Mouse (Mus musculus): ENCODE measurements around the gene Tln1.

Tln1 gene

GRCm38 (mm10) chr4:43561997-43562768 is at the start of gene Tln1, which contains the start of gene Creb3:
Tln1 (minus strand) TSS chr4:43562691.
Creb3 (plus strand) TSS chr4:43562332.
- peak; percentile 100 for DNase-seq

DNA sequence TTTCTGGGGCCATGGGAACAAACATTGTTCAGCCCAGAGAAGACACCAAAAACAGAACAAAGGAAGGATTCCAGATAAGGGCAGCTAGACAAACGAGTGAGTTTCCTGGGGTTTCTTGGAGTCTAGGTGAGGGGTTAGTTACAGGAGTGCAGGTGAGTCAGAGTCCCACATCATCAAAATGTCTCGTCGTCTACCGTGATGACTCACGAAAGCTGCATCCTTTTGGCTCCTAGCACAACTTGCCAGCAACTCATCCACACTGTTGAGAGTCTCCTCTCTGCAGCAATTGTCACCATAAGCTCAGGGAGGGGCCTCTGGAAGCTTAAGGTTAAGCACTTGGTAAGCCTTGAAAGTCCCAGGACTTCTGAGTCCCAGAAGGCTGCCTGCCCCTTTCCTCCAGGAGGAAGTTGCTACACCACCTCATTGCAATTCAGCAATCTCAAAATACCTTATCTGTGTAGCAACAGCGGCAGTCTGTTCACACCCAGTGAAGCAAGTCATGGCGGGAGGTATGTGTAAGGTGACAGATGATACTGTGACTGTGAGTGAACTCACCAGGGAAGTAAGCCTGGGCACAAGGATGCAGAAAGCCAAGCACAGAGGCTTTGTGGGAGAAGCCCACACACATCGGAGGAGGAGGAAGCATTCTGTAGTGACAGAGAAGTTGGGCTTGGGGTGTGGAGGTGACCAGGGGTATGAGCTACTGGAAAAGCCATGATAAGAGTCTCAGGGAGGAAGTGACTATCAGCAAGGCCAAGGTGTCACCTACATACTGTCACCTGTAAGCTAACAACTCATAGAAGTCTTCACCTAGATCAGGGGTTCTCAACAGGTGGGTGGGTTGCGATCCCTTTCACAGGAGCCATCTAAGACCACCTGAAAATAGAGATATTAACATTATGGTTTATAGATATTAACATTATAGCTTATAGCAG is 42.5 kb upstream of the Tln1 start:
- peak; percentile 72 for DNase-seq

GRCm38 (mm10) chr4:43604099-43604498 is 41.6 kb upstream of the Tln1 start:
- no peak for DNase-seq

DNA sequence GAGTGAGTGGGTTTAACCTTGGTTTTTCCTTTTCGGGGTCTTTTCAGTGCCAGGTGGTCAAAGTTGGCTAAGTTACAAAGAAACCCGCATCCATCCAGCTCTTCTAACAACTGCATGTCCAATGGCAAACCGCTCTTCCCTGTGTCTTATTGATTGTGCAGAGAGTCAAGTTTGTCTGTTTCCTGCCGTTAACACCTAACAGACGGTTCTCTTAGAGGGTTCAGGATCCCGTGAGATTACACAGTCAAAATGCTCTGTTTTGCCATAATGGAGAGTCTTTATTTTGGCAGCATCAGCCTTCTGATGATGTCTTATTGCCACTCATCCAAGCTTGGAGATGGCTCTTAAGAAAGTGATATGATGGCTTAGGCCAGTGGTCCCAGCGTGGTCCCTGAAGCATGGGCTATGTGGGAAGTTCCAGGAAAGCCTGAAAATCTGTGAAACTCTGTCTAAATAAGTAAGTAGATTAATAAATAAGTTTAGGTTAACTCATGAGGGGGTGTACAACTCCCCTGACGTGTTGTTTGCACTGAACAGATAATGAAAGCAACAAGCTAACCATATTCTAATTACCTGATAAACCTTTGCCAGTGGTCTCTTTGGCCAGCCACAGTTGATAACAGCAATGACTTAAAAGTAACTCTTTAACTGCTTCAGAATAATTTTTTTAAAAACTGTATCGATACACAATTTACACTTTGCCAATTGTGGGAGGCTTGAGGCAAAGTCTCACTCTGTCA is 37.9 kb upstream of the Tln1 start:
- peak; percentile 61 for DNase-seq

- DNase-seq = peak; percentile 57
These were observed 36.3 kb upstream of the Tln1 start for GRCm38 (mm10) chr4:43598650-43599380.

DNA sequence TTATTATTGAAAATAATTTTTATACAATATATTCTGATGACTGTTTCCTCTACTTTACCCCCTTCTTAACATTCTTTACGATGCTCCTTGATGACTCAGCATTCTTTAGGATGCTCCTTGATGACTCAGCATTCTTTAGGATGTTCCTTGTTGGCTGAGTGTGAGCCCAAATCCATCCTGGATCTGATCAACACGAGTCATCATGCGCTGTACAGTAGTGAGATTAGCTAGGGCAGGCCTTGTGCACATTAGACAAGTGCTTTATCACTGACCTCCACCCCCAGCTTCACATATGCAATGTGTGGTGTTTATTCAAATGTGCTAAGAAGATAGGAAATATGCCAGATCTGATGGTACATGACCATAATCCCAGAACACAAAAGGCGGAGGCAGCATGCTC is 35.7 kb upstream of the Tln1 start:
- peak; percentile 36 for DNase-seq

DNA sequence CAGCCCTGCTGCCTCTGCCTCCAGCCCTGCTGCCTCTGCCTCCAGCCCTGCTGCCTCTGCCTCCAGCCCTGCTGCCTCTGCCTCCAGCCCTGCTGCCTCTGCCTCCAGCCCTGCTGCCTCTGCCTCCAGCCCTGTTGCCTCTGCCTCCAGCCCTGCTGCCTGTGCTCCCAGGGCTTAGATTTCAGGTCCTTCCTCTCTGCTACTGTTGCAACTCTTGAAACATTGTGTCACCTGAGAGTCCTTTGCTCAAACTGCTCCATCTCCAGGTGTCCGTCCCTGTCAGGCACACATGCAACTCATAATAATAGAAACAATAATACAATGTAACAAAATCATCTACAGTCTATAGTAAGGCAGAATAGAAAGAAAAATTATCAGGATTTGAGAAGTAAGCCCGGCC is 34.1 kb upstream of the Tln1 start:
- DNase-seq = peak; percentile 76

DNA sequence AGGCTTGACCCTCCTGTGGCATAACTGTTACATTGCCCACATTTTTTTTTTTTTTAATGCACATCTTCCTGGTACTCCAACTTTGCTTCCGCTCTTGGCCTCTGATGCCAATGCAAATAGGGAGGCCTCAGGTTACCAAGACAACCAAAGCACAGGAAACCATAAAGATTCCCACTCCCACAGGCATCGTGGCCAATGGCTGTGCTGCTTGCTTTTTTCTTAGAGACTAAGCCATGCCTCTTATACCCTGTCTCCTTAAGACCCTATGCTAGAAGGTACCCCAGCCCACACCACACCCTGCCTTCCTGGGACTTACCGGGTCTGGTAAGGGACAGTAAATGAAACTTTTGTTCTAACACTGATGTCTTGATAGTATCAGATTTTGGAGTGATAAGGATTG is 31.0 kb upstream of the Tln1 start:
- DNase-seq = peak; percentile 74

GRCm38 (mm10) chr4:43591961-43592360 is 29.5 kb upstream of the Tln1 start:
- peak; percentile 64 for DNase-seq

DNA sequence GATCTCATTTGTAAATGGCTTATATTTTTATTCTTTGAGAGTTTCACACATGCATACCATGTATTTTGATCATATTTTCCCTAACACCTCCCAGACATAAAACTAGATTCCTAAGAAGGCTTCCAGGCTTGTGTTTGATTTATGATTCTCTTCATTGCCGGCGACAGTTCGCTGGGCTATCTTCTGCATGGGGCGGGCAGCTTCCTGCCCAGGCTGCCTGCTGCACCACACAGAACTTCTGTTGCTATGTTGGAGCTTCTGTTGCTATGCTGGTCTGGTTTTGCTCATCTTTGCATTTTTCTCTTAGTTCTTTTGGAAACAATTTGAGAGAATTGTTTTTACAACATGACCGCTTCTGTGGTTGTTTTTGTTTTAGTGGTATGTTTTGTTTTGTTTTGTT is 29.1 kb upstream of the Tln1 start:
- no peak for DNase-seq

- DNase-seq = peak; percentile 98
These were observed 25.2 kb upstream of the Tln1 start for GRCm38 (mm10) chr4:43587681-43588080.

DNA sequence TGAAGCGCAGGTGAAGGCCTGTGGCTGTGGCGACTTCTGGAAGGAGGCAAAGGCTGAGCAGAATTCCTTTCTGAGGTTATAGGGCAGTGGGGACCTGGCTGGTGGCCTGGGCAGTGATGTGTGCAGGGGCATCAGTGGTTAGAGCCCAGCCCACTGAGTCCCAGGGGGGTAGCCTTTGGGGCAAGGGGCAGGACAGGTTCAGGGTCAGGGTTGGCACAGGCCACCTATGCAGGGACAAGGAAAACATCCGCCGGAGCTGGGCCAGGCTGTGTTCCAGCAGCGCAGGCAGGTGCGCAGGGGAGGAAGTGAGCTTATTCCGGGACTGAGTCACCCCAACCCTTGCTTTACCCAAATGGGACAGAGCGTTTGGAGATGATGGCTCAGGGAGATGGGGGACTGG is 23.9 kb upstream of the Tln1 start:
- DNase-seq = peak; percentile 99

GRCm38 (mm10) chr4:43585682-43586081 is 23.2 kb upstream of the Tln1 start:
- DNase-seq = peak; percentile 88

- peak; percentile 97 for DNase-seq
These were observed 22.2 kb upstream of the Tln1 start, which contains the start of gene Msmp for GRCm38 (mm10) chr4:43584444-43585416. Msmp (minus strand) TSS chr4:43584494.

DNA sequence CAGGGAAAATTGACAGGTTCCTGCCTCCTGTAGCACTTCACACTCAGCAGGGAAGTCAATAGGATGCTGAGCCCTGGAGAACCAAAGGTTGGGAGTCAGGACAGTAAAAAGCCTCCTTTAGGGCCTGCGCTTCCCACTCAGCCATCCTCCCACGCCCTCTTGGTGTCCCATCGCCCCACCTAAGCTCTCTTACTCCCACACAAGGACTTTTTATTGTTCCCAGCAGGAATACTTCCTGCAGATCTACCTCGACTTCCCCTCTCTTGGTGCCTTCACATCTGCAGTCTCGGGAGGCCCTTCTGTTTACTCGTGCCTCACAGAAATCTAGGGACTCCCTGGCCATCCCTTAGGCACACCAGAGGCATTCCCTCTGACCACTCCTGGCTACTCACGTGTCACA is 20.9 kb upstream of the Tln1 start:
- DNase-seq = peak; percentile 95

DNA sequence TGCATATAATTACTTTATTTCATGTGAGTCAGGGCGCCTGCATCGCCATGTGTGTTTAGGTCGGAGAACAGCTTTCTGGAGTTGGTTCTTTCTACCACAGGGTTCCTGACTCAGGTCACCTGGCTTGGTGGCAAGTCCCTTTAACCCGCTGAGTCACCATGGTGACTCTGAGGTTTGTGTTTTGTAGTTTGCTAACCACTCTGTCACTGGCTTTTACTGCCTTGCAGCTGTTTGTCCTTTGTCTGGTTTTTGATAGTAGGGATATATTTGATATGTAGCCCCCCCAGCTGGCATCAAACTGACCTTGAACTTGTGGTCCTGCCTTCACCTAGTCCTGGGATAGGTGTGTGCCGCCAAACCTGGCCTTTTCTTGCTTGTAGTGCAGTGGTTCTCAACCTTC is 19.8 kb upstream of the Tln1 start:
- peak; percentile 76 for DNase-seq

DNA sequence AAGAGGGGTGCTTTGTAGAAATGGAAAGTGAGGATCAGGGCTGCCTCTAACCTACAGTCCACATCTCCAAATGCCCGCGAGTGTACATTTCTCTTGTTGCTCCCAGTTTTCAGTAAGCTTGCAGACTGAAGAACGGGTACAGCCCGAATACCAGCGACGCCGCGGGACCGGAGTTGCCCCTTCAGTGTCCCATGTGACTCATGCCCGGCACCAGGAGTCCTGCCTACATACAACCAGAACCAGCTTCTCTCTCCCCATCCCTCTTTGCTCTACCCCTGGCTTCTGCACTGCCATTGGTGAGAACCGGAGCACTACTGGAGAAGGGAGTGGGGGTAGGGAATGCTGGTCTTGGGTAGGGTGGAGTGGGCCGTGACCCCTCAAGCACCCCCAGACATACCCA is 18.9 kb upstream of the Tln1 start:
- peak; percentile 87 for DNase-seq

DNA sequence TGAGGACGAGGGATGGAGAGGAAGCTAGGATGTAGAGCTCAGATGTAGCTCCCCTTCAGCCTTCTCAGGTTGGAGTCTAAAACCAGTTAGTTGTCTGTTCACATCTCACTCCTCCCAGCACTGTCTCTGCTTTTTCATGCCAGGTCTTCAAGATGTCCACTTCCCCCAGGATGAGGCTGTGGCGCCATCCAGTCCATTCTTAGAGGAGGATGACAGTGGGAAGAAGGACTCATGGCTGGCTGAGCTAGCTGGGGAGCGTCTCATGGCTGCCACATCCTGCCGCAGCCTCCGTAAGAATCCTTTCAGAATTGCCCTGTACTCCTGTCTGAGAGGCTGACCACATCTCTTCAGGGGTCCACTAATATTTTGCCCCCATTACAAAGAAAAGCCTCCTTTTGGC is 18.2 kb upstream of the Tln1 start:
- peak; percentile 84 for DNase-seq

DNA sequence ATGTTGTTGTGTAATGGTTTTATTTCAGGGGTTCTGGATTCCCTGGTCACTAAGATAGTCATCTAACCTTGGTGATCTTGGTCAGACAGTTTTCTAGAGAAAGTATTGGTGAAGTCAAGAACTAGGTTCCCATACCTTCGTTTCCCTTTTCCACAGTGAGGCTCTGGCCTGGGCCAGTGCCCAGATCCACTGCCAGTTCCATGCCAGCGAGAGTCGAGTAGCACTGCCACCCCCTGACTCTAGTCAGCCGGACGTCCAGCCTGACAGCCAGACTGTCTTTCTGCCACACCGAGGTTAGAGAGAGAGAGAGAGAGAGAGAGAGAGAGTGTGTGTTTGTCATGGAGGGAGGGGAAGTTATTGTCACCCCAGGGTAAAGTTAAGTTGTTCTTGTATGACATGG is 17.2 kb upstream of the Tln1 start:
- DNase-seq = peak; percentile 84

GRCm38 (mm10) chr4:43579256-43579655 is 16.8 kb upstream of the Tln1 start:
- peak; percentile 88 for DNase-seq
